Mouse (Mus musculus): ENCODE data around the gene Srsf12. TPM values are rescaled to one million over a fixed set of nuclear protein-coding genes. Genes with fewer than 3 reads are reported as not detected.

Gene Srsf12
- polyA plus RNA-seq, 1 experiment from 2014 or later: 2.6 TPM

DNA sequence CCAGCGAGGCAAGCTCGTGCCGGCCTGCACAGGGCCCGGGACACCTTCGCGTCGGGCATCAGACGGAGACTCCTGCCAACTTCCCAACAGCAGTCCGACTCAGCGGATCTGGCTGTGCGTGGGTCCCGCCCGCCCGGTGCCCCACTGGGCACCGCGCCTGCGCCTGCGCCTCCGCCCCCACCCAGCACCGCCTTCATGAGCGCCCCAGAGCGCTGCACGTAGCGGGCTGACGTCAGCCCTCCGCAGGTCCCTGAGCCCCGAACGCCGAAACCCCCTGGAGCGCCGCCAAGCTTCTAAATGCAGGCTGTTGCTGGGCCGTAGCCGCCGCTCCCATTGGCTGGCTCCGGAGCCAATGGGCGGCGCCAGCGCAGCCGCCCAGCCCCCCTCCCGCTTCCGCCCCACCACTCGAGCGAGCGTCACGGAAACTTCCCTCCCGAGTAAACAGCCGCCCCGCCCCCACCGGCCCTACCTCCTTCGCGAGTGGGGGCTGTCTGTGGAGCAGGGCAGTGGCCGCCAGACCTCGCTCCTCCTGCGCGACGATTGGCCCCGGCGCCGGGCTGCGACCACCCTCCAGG is 38.8 kb downstream of the Srsf12 start:
- Histone ChIP-seq H3K27ac (replicated peaks) (peak overlapping the region; percentile 100), H3K4me2 (replicated peaks; ENCODE audit: low read depth) (peak overlapping the region; percentile 74), H3K4me1 (replicated peaks; ENCODE audit: control insufficient read depth, insufficient read depth) (no peaks in the 10 kb centered on the region), H3K9me3 (ENCODE audit: control insufficient read depth, low read length) (no peaks in the 10 kb centered on the region), H3K4me3 (ENCODE audit: low read depth, low read length) (peak overlapping the region; percentile 100), H3K27me3 (ENCODE audit: control insufficient read depth, insufficient read depth, low read length) (no peaks in the 10 kb centered on the region), H3K36me3 (ENCODE audit: control insufficient read depth, insufficient read depth, low read length) (peaks cover 6% of the 10 kb centered on the region), H3K9ac (ENCODE audit: low read length) (peak overlapping the region; percentile 100)
- TF ChIP-seq CTCF (IDR thresholded peaks at IDR 0.05; ENCODE audit: low read depth) (peak; percentile 14), EP300 (optimal IDR thresholded peaks at IDR 0.05) (peak; percentile 63)
- DNase-seq (ENCODE audit: low spot score) (peak; percentile 99), ATAC-seq (ENCODE audit: low FRiP score, low TSS enrichment) (peak; percentile 92)
- WGBS: under 1% methylated on average over 58 of the region's 60 CpGs

DNA sequence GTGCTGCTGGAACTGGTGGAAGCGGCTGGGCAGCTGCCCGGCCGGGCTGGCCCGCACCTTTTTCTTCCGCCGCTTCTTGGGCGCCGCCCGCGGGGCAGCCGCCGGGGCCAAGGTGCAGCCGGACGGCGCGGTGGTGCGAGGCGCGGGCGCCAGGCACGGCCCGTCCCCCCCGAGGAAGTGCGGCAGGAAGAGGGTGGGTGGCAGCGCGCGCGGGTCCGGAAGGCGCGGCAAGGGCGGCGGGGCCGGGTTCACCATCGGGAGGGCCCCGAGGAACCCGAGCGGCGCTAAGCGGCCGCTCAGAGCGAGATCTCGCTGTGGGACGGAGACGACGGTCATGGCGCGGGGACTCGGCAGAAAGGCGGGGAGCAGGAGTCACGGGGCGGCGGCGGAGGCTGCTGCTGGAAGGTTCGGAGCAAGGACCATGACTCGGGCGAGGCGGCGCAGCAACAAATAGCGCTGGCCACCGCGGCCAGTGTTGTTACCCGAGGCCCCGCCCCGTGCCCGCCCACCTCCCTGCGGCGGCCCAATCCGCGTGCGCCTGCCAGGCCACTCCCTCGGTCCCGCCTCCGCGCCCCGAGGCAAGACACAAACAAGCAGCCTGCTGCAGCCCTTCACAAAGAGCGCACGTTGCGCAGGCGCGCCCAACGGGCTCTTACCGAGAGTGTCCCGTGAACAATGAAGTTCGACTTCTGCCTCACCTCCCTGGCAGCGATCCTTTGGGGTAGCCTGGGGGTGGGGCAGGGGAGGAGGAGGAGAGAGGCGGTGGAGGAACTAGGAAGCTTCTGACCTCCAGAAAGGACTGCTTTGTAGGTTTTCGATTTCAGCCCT is 39.5 kb downstream of the Srsf12 start:
- H3K27ac ChIP-seq (replicated peaks): peak overlapping the region; percentile 100
- peak overlapping the region; percentile 100 for H3K4me3 ChIP-seq (ENCODE audit: low read depth, low read length)
- peak overlapping the region; percentile 60 for H3K4me2 ChIP-seq (replicated peaks; ENCODE audit: low read depth)
- H3K4me1 ChIP-seq (replicated peaks; ENCODE audit: control insufficient read depth, insufficient read depth): no peaks in the 10 kb centered on the region
- DNase-seq (ENCODE audit: low spot score): peak; percentile 99
- H3K9me3 ChIP-seq (ENCODE audit: control insufficient read depth, low read length): no peaks in the 10 kb centered on the region
- H3K9ac ChIP-seq (ENCODE audit: low read length): peak overlapping the region; percentile 100
- TF ChIP-seq EP300 (optimal IDR thresholded peaks at IDR 0.05) (no peak), CTCF (IDR thresholded peaks at IDR 0.05; ENCODE audit: low read depth) (no peak)
- WGBS: 0% methylated on average over 66 of the region's 88 CpGs
- H3K27me3 ChIP-seq (ENCODE audit: control insufficient read depth, insufficient read depth, low read length): no peaks in the 10 kb centered on the region
- H3K36me3 ChIP-seq (ENCODE audit: control insufficient read depth, insufficient read depth, low read length): peaks cover 6% of the 10 kb centered on the region
- ATAC-seq (ENCODE audit: low FRiP score, low TSS enrichment): peak; percentile 93

DNA sequence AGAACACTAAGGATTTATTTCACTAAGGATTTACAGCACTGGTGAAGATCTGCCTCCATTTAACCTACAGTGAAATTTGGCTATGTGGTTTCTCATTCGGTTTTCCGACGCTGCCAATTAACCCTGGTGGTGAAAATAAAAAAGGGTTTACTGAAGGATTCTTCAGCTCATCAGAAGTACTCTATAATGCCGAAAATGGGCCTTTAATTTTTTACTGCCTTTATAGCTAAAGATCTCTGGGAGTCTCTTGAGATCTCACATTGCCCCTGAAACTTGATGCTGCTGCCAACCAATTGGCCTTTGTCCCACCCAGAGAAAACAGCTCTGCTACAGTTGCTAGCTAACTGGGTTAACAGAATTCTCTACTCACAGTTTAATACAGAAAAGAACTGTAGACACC is 40.1 kb downstream of the Srsf12 start:
- TF ChIP-seq EP300 (optimal IDR thresholded peaks at IDR 0.05) (no peak), CTCF (IDR thresholded peaks at IDR 0.05; ENCODE audit: low read depth) (peak; percentile 17; the same call in 1 of the 2 replicates)
- no peaks in the 10 kb centered on the region for H3K4me1 ChIP-seq (replicated peaks; ENCODE audit: control insufficient read depth, insufficient read depth)
- ATAC-seq (ENCODE audit: low FRiP score, low TSS enrichment): no peak
- peak overlapping the region; percentile 60 for H3K4me2 ChIP-seq (replicated peaks; ENCODE audit: low read depth)
- peak overlapping the region; percentile 100 for H3K4me3 ChIP-seq (ENCODE audit: low read depth, low read length)
- peak overlapping the region; percentile 61 for H3K9ac ChIP-seq (ENCODE audit: low read length)
- WGBS: 2% methylated on average over 4 of the region's 4 CpGs
- H3K27me3 ChIP-seq (ENCODE audit: control insufficient read depth, insufficient read depth, low read length): no peaks in the 10 kb centered on the region
- peak overlapping the region; percentile 91 for H3K27ac ChIP-seq (replicated peaks)
- H3K36me3 ChIP-seq (ENCODE audit: control insufficient read depth, insufficient read depth, low read length): peaks cover 5% of the 10 kb centered on the region
- H3K9me3 ChIP-seq (ENCODE audit: control insufficient read depth, low read length): no peaks in the 10 kb centered on the region
- no peak for DNase-seq (ENCODE audit: low spot score)

DNA sequence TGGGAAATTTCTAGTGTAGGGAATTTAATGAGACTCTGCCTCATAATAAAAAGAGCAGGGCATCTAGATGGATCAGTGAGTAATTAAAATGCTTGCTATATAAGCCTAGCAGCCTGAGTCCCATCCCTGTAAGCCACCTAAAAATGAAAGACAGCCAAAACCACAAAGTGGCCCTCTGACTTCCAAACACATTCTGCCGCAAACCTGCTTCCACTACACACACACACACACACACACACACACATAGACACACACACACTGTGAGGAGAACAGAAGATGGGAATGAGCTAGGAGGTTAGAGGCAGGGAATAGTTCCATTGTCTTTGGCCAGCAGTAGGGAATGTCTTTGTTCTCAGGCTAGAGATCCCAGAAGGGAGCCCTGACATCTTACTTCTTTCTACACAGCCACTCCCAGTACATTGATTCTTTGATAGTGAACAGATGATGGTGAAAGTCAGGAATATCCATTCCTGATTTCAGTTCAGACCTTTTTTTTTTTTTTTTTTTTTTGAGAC is 41.0 kb downstream of the Srsf12 start:
- Histone ChIP-seq H3K4me2 (replicated peaks; ENCODE audit: low read depth) (no peak overlapping the region), H3K27me3 (ENCODE audit: control insufficient read depth, insufficient read depth, low read length) (no peaks in the 10 kb centered on the region), H3K9ac (ENCODE audit: low read length) (no peak overlapping the region), H3K4me3 (ENCODE audit: low read depth, low read length) (no peak overlapping the region), H3K27ac (replicated peaks) (no peak overlapping the region), H3K36me3 (ENCODE audit: control insufficient read depth, insufficient read depth, low read length) (peaks cover 3% of the 10 kb centered on the region), H3K4me1 (replicated peaks; ENCODE audit: control insufficient read depth, insufficient read depth) (no peaks in the 10 kb centered on the region), H3K9me3 (ENCODE audit: control insufficient read depth, low read length) (no peaks in the 10 kb centered on the region)
- TF ChIP-seq EP300 (optimal IDR thresholded peaks at IDR 0.05) (no peak), CTCF (IDR thresholded peaks at IDR 0.05; ENCODE audit: low read depth) (no peak)
- DNase-seq (ENCODE audit: low spot score): no peak
- 94% methylated on average over 1 of the region's 1 CpGs for WGBS
- no peak for ATAC-seq (ENCODE audit: low FRiP score, low TSS enrichment)

DNA sequence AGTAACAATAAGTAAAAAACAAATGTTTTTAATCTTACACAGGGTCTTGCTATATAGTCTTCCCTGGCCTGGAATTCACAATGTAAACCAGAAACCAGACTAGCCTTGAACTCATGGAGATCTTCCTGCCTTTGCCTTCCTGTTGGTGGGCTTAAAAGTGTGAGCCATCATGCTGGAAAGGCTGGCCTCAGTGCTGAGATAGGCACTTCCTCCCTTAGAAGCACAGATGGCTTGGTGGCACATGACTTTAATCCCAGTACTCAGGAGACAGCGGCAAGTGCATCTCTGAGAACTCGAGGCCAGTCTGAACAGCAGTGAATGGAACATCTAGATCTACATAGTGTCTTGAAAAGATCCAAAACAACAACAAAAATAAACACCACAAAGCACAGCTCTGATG is 42.1 kb downstream of the Srsf12 start:
- ATAC-seq (ENCODE audit: low FRiP score, low TSS enrichment): no peak
- Histone ChIP-seq H3K27ac (replicated peaks) (no peak overlapping the region), H3K4me3 (ENCODE audit: low read depth, low read length) (no peak overlapping the region), H3K36me3 (ENCODE audit: control insufficient read depth, insufficient read depth, low read length) (peaks cover 2% of the 10 kb centered on the region), H3K27me3 (ENCODE audit: control insufficient read depth, insufficient read depth, low read length) (no peaks in the 10 kb centered on the region), H3K9ac (ENCODE audit: low read length) (no peak overlapping the region), H3K9me3 (ENCODE audit: control insufficient read depth, low read length) (no peaks in the 10 kb centered on the region), H3K4me1 (replicated peaks; ENCODE audit: control insufficient read depth, insufficient read depth) (no peaks in the 10 kb centered on the region), H3K4me2 (replicated peaks; ENCODE audit: low read depth) (no peak overlapping the region)
- 81% methylated on average over 2 of the region's 2 CpGs for WGBS
- DNase-seq (ENCODE audit: low spot score): no peak
- TF ChIP-seq EP300 (optimal IDR thresholded peaks at IDR 0.05): no peak
- no peak for TF ChIP-seq CTCF (IDR thresholded peaks at IDR 0.05; ENCODE audit: low read depth)

DNA sequence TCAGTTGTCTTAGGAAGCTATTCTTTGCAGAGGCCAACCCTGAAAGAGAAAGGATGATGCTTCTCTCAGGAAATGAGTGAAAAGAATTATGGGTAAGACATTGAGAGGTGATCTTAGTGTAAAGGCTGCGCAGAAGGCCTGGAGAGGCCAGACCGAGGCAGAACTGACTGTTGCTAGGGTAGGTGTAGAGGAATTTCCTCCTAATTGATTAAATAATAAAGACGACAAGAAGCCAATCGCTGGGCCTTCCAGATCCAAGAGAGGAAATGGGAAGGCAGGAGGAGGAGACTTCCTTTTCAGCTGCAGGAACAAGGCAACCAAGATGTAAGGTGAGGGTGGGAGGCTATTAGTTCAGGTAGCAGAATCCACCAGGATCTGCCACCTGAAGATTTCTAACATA is 45.9 kb downstream of the Srsf12 start:
- TF ChIP-seq EP300 (optimal IDR thresholded peaks at IDR 0.05) (no peak), CTCF (IDR thresholded peaks at IDR 0.05; ENCODE audit: low read depth) (no peak)
- Histone ChIP-seq H3K4me3 (ENCODE audit: low read depth, low read length) (no peak overlapping the region), H3K4me2 (replicated peaks; ENCODE audit: low read depth) (no peak overlapping the region), H3K9me3 (ENCODE audit: control insufficient read depth, low read length) (no peaks in the 10 kb centered on the region), H3K9ac (ENCODE audit: low read length) (no peak overlapping the region), H3K27me3 (ENCODE audit: control insufficient read depth, insufficient read depth, low read length) (no peaks in the 10 kb centered on the region), H3K4me1 (replicated peaks; ENCODE audit: control insufficient read depth, insufficient read depth) (no peaks in the 10 kb centered on the region), H3K36me3 (ENCODE audit: control insufficient read depth, insufficient read depth, low read length) (no peaks in the 10 kb centered on the region), H3K27ac (replicated peaks) (no peak overlapping the region)
- DNase-seq (ENCODE audit: low spot score) (no peak), ATAC-seq (ENCODE audit: low FRiP score, low TSS enrichment) (no peak)
- 87% methylated on average over 4 of the region's 4 CpGs for WGBS

All from stomach, postnatal 0 days (tissue).